Mouse (Mus musculus) lung, adult 2 months (tissue): ENCODE results near the gene Pnkp.

Experiments used
- CTCF ChIP-seq: fragments of 200-500 bp; IDR thresholded peaks from 2 replicates; pipeline ENCODE4 v1.5.1; 2011; ENCODE audit warnings: mild to moderate bottlenecking, low read length, control low read depth; ENCODE audit not compliant: insufficient read depth
- POLR2A ChIP-seq: fragments of 200-500 bp; IDR thresholded peaks from 2 replicates; pipeline ENCODE4 v1.6.1; 2011; ENCODE audit warnings: low read depth, mild to moderate bottlenecking, control low read depth, low read length, borderline replicate concordance; ENCODE audit errors: extremely low read depth

GRCm38 (mm10) chr7:44808927-44809326 is 48.0 kb upstream of the Pnkp start:
- TF ChIP-seq CTCF, result no peak
- TF ChIP-seq POLR2A, result no peak
